Mouse (Mus musculus): ENCODE measurements around the gene Mum1.
"Not testable (repeated sequence)": the region's sequence is repeated elsewhere in the genome, so short reads cannot be mapped to it uniquely, and the experiment has no call there.

DNA sequence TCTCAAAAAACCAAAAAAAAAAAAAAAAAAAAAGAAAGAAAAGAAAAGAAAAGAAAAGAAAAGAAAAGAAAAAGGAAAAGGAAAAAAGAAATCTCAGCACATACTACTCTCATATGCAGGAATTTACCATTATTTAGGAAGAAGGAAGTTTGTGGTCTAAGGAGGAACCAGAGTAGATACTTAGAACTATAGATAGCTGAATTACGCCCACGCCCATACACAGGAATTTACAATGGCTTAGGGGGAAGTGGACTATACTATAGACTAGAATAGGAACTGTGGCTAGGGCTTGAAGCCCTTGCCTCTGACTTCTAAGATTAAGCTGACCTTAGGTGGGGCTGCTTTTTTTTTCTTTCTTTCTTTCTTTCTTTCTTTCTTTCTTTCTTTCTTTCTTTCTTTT is 3.1 kb upstream of the Mum1 start:
- not testable (repeated sequence) for TF ChIP-seq POLR2A (IDR thresholded peaks at IDR 0.05; ENCODE audit: low read depth, low read length); CTCF (IDR thresholded peaks at IDR 0.05; ENCODE audit: extremely low read depth, insufficient read depth, insufficient read length, insufficient replicate concordance)
